Mouse (Mus musculus) heart, adult 8-10 months (tissue): ENCODE measurements around the gene Nkain4. TPM values are rescaled to one million over a fixed set of nuclear protein-coding genes. Genes with fewer than 3 reads are reported as not detected.
A peak's percentile ranks its signal among the peaks of the same experiment; 100 is the strongest.

Experiments used
- DNase-seq: peaks from one replicate; pipeline ENCODE4 v3.0.0; 2022; ENCODE audit warnings: low spot score
- microRNA-seq: library from miRNA; unstranded; fragments of <30 nt; microRNA quantifications from one replicate; pipeline ENCODE4 v1.2.0, GENCODE M21; 2022
- total RNA-seq, 4 experiments: library from RNA; stranded (reverse); gene quantifications; 2 replicates each; pipeline ENCODE4 v1.2.4; 2022

Gene Nkain4
- total RNA-seq, 4 experiments from 2014 or later: 6.6 to 12.0 (median 6.7) TPM

DNA sequence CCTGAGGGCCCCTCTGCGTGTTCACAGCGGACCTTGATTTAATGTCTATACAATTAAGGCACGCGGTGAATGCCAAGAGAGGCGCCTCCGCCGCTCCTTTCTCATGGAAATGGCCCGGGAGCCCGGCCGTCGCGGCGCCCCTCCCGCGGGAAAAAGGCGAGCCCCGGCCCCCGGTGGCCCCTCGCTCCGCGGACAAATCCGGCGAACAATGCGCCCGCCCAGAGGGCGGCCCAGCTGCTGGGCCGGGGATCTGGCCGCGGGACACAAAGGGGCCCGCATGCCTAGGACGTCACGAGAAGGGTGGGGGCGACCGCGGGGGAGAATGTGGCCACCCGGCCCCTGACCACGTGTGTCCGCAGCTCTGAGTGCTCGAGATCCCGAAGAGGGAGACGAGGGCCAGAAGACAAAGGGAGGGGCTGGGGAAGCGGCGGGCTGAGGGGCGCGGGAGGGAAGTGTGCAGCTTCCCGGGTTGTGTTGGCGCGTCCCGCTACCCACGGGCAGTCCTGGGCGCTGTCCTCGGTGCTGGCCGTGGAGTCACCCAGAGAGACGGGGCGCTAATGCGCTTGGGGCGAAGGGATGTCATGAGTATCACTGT, 60.4 kb downstream of the Nkain4 start:
- peak; percentile 13 for DNase-seq

DNA sequence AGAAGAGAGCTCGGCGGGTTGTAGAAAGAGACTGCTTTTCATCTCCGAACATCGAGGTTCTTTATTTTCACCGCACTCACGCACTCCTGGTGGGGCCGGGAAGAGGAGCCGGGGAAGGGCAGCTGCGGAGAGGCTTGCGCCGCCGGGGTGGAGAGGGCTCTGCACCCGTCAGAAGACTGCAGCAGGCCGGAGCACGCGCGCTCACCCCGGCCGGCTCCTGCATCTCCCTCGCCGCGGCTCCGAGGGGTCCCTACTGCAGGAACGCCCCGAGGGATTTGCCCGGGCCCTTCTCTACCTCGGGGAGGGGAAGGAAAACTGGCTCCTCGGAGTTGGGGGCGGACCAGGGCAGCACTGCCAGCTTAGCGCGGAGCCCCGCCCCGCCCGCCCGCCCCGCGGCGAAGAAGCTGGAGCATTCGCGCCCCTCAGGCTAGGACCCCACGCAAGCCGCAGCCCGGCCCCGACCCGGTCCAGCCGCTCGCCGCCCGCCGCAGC, 60.9 kb downstream of the Nkain4 start:
- DNase-seq: no peak

- no peak for DNase-seq
These were observed 61.5 kb downstream of the Nkain4 start for GRCm38 (mm10) chr2:180892841-180893521.

DNA sequence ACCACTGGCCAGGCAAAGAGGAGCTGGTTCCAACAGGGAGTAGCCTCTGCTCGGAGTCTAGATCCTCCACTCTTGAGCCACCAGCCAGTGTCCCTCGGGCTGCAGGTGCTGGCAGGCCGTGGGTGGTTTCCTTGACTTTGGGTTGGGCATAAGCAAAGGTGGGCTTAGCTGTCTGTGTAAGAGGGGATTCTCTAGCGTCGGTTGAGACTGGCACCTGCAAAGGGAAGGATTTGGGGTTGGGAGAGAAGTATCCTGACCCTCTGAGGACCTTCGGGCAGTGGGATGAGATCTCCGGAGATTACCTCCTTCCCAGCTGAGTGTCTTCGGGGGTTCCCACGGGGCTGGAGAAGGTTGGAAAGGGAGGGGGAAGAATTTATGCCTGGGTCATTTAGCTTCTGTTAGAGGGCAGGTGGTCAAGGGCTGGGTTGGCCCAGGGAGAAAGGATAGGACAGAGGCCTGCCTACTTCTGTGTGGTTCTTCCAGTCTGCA, 62.6 kb downstream of the Nkain4 start:
- no peak for DNase-seq

- DNase-seq: no peak
These were observed 63.2 kb downstream of the Nkain4 start for GRCm38 (mm10) chr2:180891075-180891834.

DNA sequence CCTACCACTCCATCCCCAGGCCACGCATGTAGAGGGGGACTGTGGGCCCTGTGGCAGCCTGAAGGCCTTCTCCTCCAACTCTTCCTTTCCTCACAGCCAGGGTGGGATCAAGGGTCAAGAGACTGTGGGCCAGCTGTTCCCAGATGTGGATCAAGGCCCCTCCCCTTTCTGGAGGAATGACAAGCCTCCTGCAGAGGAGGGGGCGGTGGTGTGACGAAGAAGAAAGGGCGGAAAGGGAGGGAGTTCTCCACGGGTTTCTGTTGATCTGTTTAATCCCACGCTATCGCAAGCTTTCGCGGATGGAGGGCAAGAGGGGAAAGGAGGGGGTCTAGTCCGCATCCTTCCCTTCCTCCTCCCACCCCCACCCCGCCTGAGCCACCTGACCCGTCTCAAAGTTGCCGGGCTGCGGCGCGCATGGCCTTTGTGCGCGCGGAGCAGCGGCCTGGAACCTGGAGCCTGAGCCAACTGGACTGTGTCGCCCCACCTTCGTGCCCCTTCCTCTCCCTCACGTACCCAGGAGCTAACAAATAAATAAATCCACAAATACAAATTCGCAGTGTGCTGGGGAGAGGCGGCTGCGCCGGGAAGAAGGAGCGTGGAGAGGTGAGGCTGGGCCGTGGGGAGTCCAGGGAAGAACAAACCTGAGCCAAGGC, 64.0 kb downstream of the Nkain4 start:
- no peak for DNase-seq

DNA sequence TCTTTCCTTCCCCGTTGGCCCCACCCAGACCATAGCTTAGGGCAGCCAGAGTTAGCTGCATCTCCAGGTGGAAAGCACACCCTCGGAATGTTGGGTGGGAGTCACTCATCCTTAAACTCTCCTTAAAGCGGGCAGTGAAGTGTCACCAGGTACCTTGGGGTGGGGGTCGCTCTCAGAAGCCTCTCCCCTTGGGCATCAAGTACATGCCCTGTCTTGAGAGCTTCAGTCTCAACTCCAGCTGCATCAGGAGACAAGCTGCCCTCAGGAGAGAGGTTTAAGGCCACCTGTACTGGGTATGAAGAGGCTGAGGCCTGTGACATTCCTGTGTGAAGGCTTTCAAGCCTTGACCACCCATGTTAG, 64.6 kb downstream of the Nkain4 start:
- no peak for DNase-seq

DNA sequence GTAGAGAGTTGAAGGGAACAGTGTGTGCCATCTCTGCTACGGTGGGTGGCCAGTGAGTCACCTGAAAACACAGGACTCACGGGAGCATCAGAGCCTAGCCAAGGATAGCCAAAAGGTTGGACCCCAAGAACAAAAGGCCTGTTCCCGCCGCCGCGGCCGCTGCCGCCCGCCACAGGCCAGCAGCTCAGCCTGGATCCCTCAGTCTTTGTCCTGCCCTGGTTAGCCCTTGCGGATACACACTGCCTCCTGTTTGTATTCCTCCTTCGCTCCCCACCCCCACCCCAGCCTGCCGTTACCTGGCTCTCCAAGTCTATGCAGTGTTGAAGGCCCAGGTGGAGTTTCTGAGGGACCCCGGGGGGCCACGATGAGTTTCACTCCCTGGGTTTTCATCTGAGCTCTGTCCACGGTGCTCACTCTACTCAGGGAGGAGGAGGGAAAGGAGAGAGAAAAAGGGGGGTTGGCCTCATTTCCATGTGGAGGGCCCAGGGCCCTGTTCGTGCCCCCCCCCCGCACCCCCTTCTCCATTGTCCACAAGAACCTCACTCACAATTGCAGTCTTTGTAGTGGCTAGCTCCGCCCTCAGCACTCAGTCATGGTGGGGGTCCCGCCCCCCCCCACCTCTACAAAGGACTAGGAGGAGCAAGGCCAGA, 65.1 kb downstream of the Nkain4 start:
- DNase-seq: no peak

- no peak for DNase-seq
These were observed 69.2 kb downstream of the Nkain4 start for GRCm38 (mm10) chr2:180885270-180885669.

Small RNA genes within 50 kb of the gene (microRNA-seq; reads per million reads assigned to microRNA genes)
- not detected for gene Mir124a-3

Other genes starting within 250 kb of the Nkain4 start
- 10 to 100 TPM; 25.2 to 35.9 (median 31.1) TPM for gene Dido1, start 244.7 kb downstream of the Nkain4 start, total RNA-seq
- 10 to 100 TPM; 57.6 to 66.1 (median 59.5) TPM for gene Gid8, start 244.6 kb downstream of the Nkain4 start, total RNA-seq
- under 1 TPM; 0.30 to 0.75 (median 0.40) TPM for gene Slc17a9, start 229.4 kb downstream of the Nkain4 start, total RNA-seq
- not detected for gene Bhlhe23, start 177.8 kb downstream of the Nkain4 start, total RNA-seq
- gene Ythdf1, start 33.8 kb downstream of the Nkain4 start, total RNA-seq: 10 to 100 TPM; 28.5 to 31.4 (median 30.5) TPM
- gene Birc7, start 25.7 kb downstream of the Nkain4 start, total RNA-seq: not detected
- 10 to 100 TPM; 28.1 to 35.6 (median 33.2) TPM for gene Arfgap1, start 12.5 kb upstream of the Nkain4 start, total RNA-seq
- gene Col20a1, start 31.8 kb upstream of the Nkain4 start, total RNA-seq: under 1 TPM; 0.19 to 0.75 (median 0.28) TPM
- gene Chrna4, start 88.8 kb upstream of the Nkain4 start, total RNA-seq: not detected
- gene Kcnq2, start 180.6 kb upstream of the Nkain4 start, total RNA-seq: under 1 TPM in 3 of 4 experiments, not detected in 1; 0.06 to 0.12 (median 0.09) TPM
- gene Eef1a2, start 202.3 kb upstream of the Nkain4 start, total RNA-seq: 1,000 to 10,000 TPM; 1,613 to 1,715 (median 1,670) TPM
- 10 to 100 TPM; 45.3 to 54.3 (median 52.4) TPM for gene Ppdpf, start 232.5 kb upstream of the Nkain4 start, total RNA-seq
- gene Ptk6, start 248.1 kb upstream of the Nkain4 start, total RNA-seq: not detected